Mouse (Mus musculus) bone marrow macrophage, adult 2 months (primary cell): ENCODE data around the gene Smc5.

Experiments used
- CTCF ChIP-seq: IDR thresholded peaks from 2 replicates; pipeline ENCODE4 v1.5.1; 2012; ENCODE audit warnings: low read depth, mild to moderate bottlenecking, low read length, moderate library complexity
- POLR2A ChIP-seq: IDR thresholded peaks from 2 replicates; pipeline ENCODE4 v1.6.1; 2012; ENCODE audit warnings: mild to moderate bottlenecking, low read depth, low read length, borderline replicate concordance

GRCm38 (mm10) chr19:23171136-23171535 is 102.6 kb downstream of the Smc5 start:
- TF ChIP-seq POLR2A (no peak), CTCF (no peak)
